Mouse (Mus musculus): Measurements from ENCODE around the gene Cdkal1.

- TF ChIP-seq CTCF (IDR thresholded peaks at IDR 0.05; ENCODE audit: borderline replicate concordance, insufficient read depth, low read depth, low read length), result no peak
- TF ChIP-seq POLR2A (IDR thresholded peaks at IDR 0.05; ENCODE audit: borderline replicate concordance, insufficient read depth, low read length), result no peak
Observed at GRCm38 (mm10) chr13:29499750-29500149, 355.7 kb downstream of the Cdkal1 start.
